Mouse (Mus musculus) hindbrain, embryonic 10.5 days (tissue): ENCODE measurements around the gene Dip2b. TPM values are rescaled to one million over a fixed set of nuclear protein-coding genes. Genes with fewer than 3 reads are reported as not detected.
"Not testable (repeated sequence)": the region's sequence is repeated elsewhere in the genome, so short reads cannot be mapped to it uniquely, and the experiment has no call there.

ENCODE experiments used
- DNase-seq: peaks from one replicate; pipeline ENCODE4 v3.0.0-alpha.2; 2017; ENCODE audit warnings: low spot score
- H3K27ac ChIP-seq: fragments of 300-500 bp; sonication (generic); 2 replicates; pipeline ENCODE4 v1.5.1; 2016; ENCODE audit warnings: mild to moderate bottlenecking, moderate library complexity
- H3K27me3 ChIP-seq: fragments of 300-500 bp; sonication (generic); 2 replicates; pipeline ENCODE4 v1.6.1; 2016; ENCODE audit warnings: mild to moderate bottlenecking; ENCODE audit not compliant: poor library complexity, insufficient read depth, severe bottlenecking
- H3K36me3 ChIP-seq: fragments of 300-500 bp; sonication (generic); 2 replicates; pipeline ENCODE4 v1.6.1; 2016; ENCODE audit warnings: mild to moderate bottlenecking, moderate library complexity
- H3K4me1 ChIP-seq: fragments of 300-500 bp; sonication (generic); replicated peaks from 2 replicates; pipeline ENCODE4 v1.6.1; 2016; ENCODE audit warnings: mild to moderate bottlenecking
- H3K4me3 ChIP-seq: fragments of 300-500 bp; sonication (generic); 2 replicates; pipeline ENCODE4 v1.5.1; 2016; ENCODE audit warnings: mild to moderate bottlenecking, moderate library complexity
- H3K9me3 ChIP-seq: fragments of 300-500 bp; sonication (generic); 2 replicates; pipeline ENCODE4 v1.6.1; 2016; ENCODE audit warnings: mild to moderate bottlenecking, moderate library complexity
- WGBS: fragments of 180-500 bp; shearing (Covaris S2); methylation state at CpG from one replicate; pipeline ENCODE4 v1.1.7; 2016; 5-methylcytosine and 5-hydroxymethylcytosine counted together
- polyA plus RNA-seq: library from polyadenylated mRNA; unstranded; fragments of >200 nt; fragmentation: Nextera tagmentation; extraction: Ambion mirVana; gene quantifications from 2 replicates; pipeline ENCODE4 v1.2.1, GENCODE M21; 2016

Dip2b gene
- polyA plus RNA-seq, 1 experiment from 2014 or later: 18.9 TPM

DNA sequence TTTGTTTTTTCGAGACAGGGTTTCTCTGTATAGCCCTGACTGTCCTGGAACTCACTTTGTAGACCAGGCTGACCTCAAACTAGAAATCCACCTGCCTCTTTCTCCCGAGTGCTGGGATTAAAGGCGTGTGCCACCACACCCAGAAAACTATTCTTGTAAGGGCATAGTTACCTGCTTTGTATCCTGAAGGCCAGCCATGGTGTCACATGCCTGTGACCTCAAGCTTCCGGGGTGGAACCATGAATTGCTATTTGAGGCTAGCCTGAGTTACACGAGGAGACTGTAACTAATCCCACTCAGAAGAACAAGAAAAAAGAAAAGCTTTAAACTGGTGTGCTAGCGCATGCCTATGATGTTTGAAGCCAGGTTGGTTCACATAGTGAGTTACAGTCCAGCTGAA is 217.9 kb downstream of the Dip2b start:
- no peaks in the 10 kb centered on the region for H3K27me3 ChIP-seq
- 93% methylated on average over 6 of the region's 6 CpGs for WGBS
- no peak for DNase-seq
- no peaks in the 10 kb centered on the region for H3K4me1 ChIP-seq
- H3K4me3 ChIP-seq: no peak overlapping the region
- no peaks in the 10 kb centered on the region for H3K9me3 ChIP-seq
- H3K36me3 ChIP-seq: peaks cover 95% of the 10 kb centered on the region
- no peak overlapping the region for H3K27ac ChIP-seq

GRCm38 (mm10) chr15:100257305-100257704 is 218.8 kb downstream of the Dip2b start:
- DNase-seq: no peak
- 90% methylated on average over 5 of the region's 5 CpGs for WGBS
- Histone ChIP-seq H3K27me3 (no peaks in the 10 kb centered on the region), H3K9me3 (no peaks in the 10 kb centered on the region), H3K36me3 (peaks cover 89% of the 10 kb centered on the region), H3K4me3 (no peak overlapping the region), H3K4me1 (no peaks in the 10 kb centered on the region), H3K27ac (no peak overlapping the region)

DNA sequence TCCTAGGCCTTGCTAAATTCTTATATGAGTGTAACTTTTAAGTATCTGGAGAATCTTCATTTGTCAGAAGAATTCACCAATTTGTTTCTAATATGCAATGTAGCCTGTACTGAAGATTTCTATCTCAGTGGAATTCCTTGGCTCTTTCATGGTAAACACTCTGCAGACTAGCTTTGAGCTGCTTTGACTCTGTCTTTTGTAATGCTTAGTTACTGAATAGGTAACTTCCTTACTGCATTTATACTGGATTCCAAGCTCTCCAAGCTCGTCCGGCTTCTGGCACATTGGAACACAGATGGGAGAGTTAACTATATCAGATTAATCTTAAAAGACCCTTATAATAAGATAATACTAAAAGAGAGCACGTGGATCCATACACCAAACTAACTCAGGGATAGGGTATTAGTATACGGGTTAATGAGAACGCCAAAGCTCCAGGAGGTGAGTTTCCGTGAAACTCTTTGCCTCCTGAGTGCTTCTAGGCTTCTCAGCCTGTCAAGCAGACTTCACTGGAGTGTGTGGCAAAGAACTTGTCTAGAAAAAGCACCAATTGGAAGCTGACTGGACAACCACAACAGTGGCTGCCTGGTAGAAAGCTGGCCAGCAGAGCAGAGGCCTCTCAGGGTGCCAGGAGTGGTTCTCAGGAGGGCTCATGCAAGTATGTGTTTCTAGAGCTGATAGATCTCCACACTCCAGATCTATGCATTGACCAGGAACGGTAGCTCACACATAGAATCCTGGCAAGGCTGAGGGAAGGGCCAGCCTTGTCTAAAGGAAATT is 220.4 kb downstream of the Dip2b start:
- no peaks in the 10 kb centered on the region for H3K9me3 ChIP-seq
- DNase-seq: no peak
- H3K4me1 ChIP-seq: no peaks in the 10 kb centered on the region
- H3K4me3 ChIP-seq: no peak overlapping the region
- H3K27me3 ChIP-seq: no peaks in the 10 kb centered on the region
- H3K36me3 ChIP-seq: peaks cover 74% of the 10 kb centered on the region
- WGBS: 95% methylated on average over 7 of the region's 7 CpGs
- H3K27ac ChIP-seq: no peak overlapping the region

- peaks cover 59% of the 10 kb centered on the region for H3K36me3 ChIP-seq
- not testable (repeated sequence) for H3K27ac ChIP-seq, H3K4me1 ChIP-seq, DNase-seq, H3K9me3 ChIP-seq, H3K27me3 ChIP-seq, H3K4me3 ChIP-seq
- 95% methylated on average over 7 of the region's 7 CpGs for WGBS
These were observed 221.9 kb downstream of the Dip2b start for GRCm38 (mm10) chr15:100260351-100260750.

GRCm38 (mm10) chr15:100263246-100263905 is 224.9 kb downstream of the Dip2b start:
- Histone ChIP-seq H3K4me1 (no peaks in the 10 kb centered on the region), H3K9me3 (no peaks in the 10 kb centered on the region), H3K27me3 (no peaks in the 10 kb centered on the region), H3K4me3 (no peak overlapping the region), H3K36me3 (peaks cover 29% of the 10 kb centered on the region), H3K27ac (no peak overlapping the region)
- no peak for DNase-seq
- 21% methylated on average over 4 of the region's 4 CpGs for WGBS

DNA sequence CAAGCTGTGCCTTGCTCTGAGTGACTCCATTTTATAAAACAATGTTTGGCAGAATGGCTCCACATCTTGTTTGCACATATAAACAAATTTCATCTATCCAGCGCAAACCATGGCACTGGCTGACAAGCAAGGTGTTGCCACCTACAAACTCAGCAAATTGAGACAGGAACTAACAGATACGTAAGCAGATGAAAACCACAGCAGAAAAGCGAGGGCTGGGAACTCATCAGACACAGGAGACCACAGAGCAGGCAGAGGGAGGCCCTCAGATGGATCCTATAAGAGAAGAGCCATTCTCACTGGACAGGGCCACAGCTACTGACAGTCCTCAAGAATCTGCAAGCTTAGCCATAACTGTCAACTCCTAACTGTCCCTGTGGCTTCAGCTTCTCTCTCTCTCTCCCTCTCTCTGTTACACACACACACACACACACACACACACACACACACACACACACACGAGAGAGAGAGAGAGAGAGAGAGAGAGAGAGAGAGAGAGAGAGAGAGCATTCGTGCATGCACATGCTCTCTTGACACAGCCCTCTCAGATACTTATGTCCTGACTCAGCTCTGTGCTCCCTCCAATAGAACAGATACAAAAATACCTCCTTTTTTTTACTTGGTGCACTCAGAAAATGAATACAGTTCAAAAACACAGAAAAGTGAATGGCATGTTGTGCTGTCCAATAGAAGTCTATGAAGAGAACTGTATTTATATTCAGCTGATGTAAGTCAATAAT is 227.3 kb downstream of the Dip2b start:
- Histone ChIP-seq H3K27ac (no peak overlapping the region), H3K4me1 (no peaks in the 10 kb centered on the region), H3K36me3 (peaks cover 9% of the 10 kb centered on the region), H3K27me3 (peaks cover 17% of the 10 kb centered on the region; the same call in 1 of the 2 replicates), H3K4me3 (no peak overlapping the region), H3K9me3 (no peaks in the 10 kb centered on the region)
- WGBS: 90% methylated on average over 4 of the region's 5 CpGs
- DNase-seq: no peak

DNA sequence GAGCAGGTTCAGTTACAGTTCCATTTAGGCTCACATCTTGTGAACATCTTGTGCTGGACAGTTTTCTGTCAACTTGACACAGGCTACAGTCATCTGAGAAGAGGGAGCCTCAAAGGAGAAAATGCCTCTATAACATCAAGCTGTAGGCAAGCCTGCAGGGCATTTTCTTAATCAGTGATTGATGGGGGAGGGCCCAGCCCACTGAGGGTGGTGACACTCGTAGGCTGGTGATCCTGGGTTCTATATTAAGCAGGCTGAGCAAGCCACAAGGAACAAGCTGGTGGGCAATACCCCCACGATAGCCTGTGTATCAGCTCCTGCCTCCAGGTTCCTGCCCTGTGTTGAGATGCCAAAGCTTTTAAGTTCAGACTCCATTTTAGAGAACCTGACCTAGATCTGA is 230.5 kb downstream of the Dip2b start:
- Histone ChIP-seq H3K36me3 (no peaks in the 10 kb centered on the region), H3K9me3 (peaks cover 8% of the 10 kb centered on the region; the same call in 1 of the 2 replicates), H3K4me3 (no peak overlapping the region), H3K27ac (no peak overlapping the region), H3K27me3 (peaks cover 25% of the 10 kb centered on the region; the same call in 1 of the 2 replicates), H3K4me1 (no peaks in the 10 kb centered on the region)
- no peak for DNase-seq
- WGBS: 76% methylated on average over 2 of the region's 2 CpGs

Other genes with a start within 250 kb of the Dip2b start
- 29.5 and 33.4 TPM in 2 replicates for gene Lima1, start 163.2 kb upstream of the Dip2b start, polyA plus RNA-seq
- gene Fam186a, start 71.6 kb upstream of the Dip2b start, polyA plus RNA-seq: not detected in 2 replicates
- gene Larp4, start 68.6 kb upstream of the Dip2b start, polyA plus RNA-seq: 25.8 and 35.2 TPM in 2 replicates
- gene Atf1, start 189.2 kb downstream of the Dip2b start, polyA plus RNA-seq: 22.9 and 34.4 TPM in 2 replicates
- not detected in 2 replicates for gene Tmprss12, start 242.2 kb downstream of the Dip2b start, polyA plus RNA-seq